Mouse (Mus musculus): ENCODE measurements at regions not wholly inside any gene's neighbourhood (a gene's known extent, or its start where the extent isn't known, plus 50 kb on each side); places are given as distances from the start of the nearest gene placed in this dataset.

- no peak for TF ChIP-seq MYOD1 (IDR thresholded peaks at IDR 0.05; ENCODE audit: control insufficient read depth, insufficient read length, low read depth)
- no peak for TF ChIP-seq FOSL1 (IDR thresholded peaks at IDR 0.05; ENCODE audit: insufficient read depth, low read length, poor library complexity, severe bottlenecking)
- Histone ChIP-seq H3K79me3 (ENCODE audit: low read depth) (no peaks in the 10 kb centered on the region), H3K27me3 (ENCODE audit: control insufficient read depth, insufficient read depth, insufficient read length) (no peaks in the 10 kb centered on the region), H3K79me2 (ENCODE audit: control insufficient read depth, insufficient read depth) (no peaks in the 10 kb centered on the region), H3K4me3 (ENCODE audit: insufficient read depth, poor library complexity, severe bottlenecking) (no peak overlapping the region), H3K36me3 (ENCODE audit: control insufficient read depth, insufficient read depth) (no peaks in the 10 kb centered on the region), H3ac (ENCODE audit: control insufficient read depth, insufficient read length, low read depth) (no peak overlapping the region)
Measured at GRCm38 (mm10) chr7:129169971-129170370, 86.9 kb upstream of the Plpp4 start.

GRCm38 (mm10) chr7:129190933-129191332 is 65.9 kb upstream of the Plpp4 start:
- Histone ChIP-seq H3K79me3 (ENCODE audit: low read depth) (no peaks in the 10 kb centered on the region), H3ac (ENCODE audit: control insufficient read depth, insufficient read length, low read depth) (no peak overlapping the region), H3K36me3 (ENCODE audit: control insufficient read depth, insufficient read depth) (no peaks in the 10 kb centered on the region), H3K79me2 (ENCODE audit: control insufficient read depth, insufficient read depth) (no peaks in the 10 kb centered on the region), H3K27me3 (ENCODE audit: control insufficient read depth, insufficient read depth, insufficient read length) (no peaks in the 10 kb centered on the region), H3K4me3 (ENCODE audit: insufficient read depth, poor library complexity, severe bottlenecking) (no peak overlapping the region)
- TF ChIP-seq MAX (IDR thresholded peaks at IDR 0.05) (no peak), MYOG (IDR thresholded peaks at IDR 0.05; ENCODE audit: control insufficient read depth, extremely low read depth, insufficient read length) (no peak), USF1 (IDR thresholded peaks at IDR 0.05; ENCODE audit: low read depth) (no peak), CTCF (IDR thresholded peaks at IDR 0.05; ENCODE audit: control insufficient read depth, insufficient read depth, insufficient read length) (no peak), FOSL1 (IDR thresholded peaks at IDR 0.05; ENCODE audit: insufficient read depth, low read length, poor library complexity, severe bottlenecking) (no peak), CEBPB (IDR thresholded peaks at IDR 0.05; ENCODE audit: low read depth) (no peak), MYOD1 (IDR thresholded peaks at IDR 0.05; ENCODE audit: control insufficient read depth, insufficient read length, low read depth) (no peak)

- H3K27me3 ChIP-seq (ENCODE audit: control insufficient read depth, insufficient read depth, insufficient read length), result no peaks in the 10 kb centered on the region
- TF ChIP-seq USF1 (IDR thresholded peaks at IDR 0.05; ENCODE audit: low read depth), result no peak
- TF ChIP-seq CTCF (IDR thresholded peaks at IDR 0.05; ENCODE audit: control insufficient read depth, insufficient read depth, insufficient read length), result no peak
- TF ChIP-seq MAX (IDR thresholded peaks at IDR 0.05), result no peak
- no peak for TF ChIP-seq FOSL1 (IDR thresholded peaks at IDR 0.05; ENCODE audit: insufficient read depth, low read length, poor library complexity, severe bottlenecking)
- TF ChIP-seq MYOD1 (IDR thresholded peaks at IDR 0.05; ENCODE audit: control insufficient read depth, insufficient read length, low read depth), result no peak
- no peak for TF ChIP-seq MYOG (IDR thresholded peaks at IDR 0.05; ENCODE audit: control insufficient read depth, extremely low read depth, insufficient read length)
- no peak for TF ChIP-seq CEBPB (IDR thresholded peaks at IDR 0.05; ENCODE audit: low read depth)
- H3ac ChIP-seq (ENCODE audit: control insufficient read depth, insufficient read length, low read depth), result no peak overlapping the region
- H3K79me2 ChIP-seq (ENCODE audit: control insufficient read depth, insufficient read depth), result no peaks in the 10 kb centered on the region
- no peak overlapping the region for H3K4me3 ChIP-seq (ENCODE audit: insufficient read depth, poor library complexity, severe bottlenecking)
- no peaks in the 10 kb centered on the region for H3K36me3 ChIP-seq (ENCODE audit: control insufficient read depth, insufficient read depth)
- no peaks in the 10 kb centered on the region for H3K79me3 ChIP-seq (ENCODE audit: low read depth)
Measured at GRCm38 (mm10) chr7:129207029-129207428, 49.8 kb upstream of the Plpp4 start.
